Mouse (Mus musculus) E14TG2a.4 (cell line): Measurements from ENCODE around the gene Mtg2.

Experiments used
- CTCF ChIP-seq: conservative IDR thresholded peaks from 2 replicates; pipeline ENCODE4 v1.5.1; 2014; ENCODE audit warnings: low read length
- NANOG ChIP-seq: IDR thresholded peaks from 2 replicates; pipeline ENCODE4 v1.6.1; 2014; ENCODE audit warnings: borderline replicate concordance, low read length, mixed read lengths

GRCm38 (mm10) chr2:180105441-180106190 lies 35.2 kb downstream of the Mtg2 start:
- TF ChIP-seq CTCF (no peak), NANOG (no peak)
